Mouse (Mus musculus): Measurements from ENCODE around the gene Tnrc6c.
"Not testable (repeated sequence)": the region's sequence is repeated elsewhere in the genome, so short reads cannot be mapped to it uniquely, and the experiment has no call there.

Tnrc6c gene

GRCm38 (mm10) chr11:117769683-117770047 is 115.6 kb downstream of the Tnrc6c start:
- DNase-seq (ENCODE audit: low spot score): no peak

DNA sequence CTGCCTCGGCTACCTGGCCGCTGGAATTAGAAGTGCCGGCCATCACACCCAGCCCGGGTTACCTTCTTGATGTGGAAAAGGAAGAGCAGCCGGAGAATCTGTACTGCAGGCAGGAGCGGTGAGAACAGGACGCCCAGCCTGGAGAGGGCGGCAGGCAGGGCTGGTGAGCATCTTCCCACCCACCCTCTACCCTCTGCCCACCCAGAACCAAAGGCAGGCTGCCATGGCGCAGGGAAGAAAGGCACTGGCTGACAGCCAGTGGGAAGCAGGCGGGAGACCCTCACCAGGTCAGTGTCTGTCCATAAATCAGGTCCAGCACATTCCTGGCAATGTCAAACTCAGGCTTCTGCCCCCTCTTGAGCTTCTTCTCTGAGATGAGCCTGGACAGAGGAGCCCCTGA is 116.3 kb downstream of the Tnrc6c start:
- DNase-seq (ENCODE audit: low spot score): no peak

GRCm38 (mm10) chr11:117772352-117772751 is 118.3 kb downstream of the Tnrc6c start:
- no peak for DNase-seq (ENCODE audit: low spot score)

DNA sequence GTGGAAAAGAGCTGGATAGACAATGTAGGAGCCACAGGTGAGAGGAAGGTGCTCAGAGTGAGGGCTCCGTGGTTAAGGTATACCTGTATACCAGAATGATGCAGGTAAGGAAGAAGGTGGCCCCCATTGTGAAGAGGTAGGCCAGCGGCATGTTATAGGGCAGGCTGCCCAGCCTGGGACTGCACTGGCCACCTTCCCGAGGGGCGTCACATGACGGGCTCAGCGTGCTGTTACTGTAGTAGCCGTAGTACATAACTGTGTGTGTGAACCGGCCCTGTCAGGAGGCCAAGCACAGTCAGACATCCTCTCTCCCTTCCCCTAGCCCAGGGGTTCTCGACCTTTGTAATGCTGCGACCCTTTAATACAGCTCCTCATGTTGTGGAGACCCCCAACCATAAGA is 120.8 kb downstream of the Tnrc6c start:
- no peak for DNase-seq (ENCODE audit: low spot score)

GRCm38 (mm10) chr11:117775540-117775939 is 121.5 kb downstream of the Tnrc6c start:
- DNase-seq (ENCODE audit: low spot score): no peak

GRCm38 (mm10) chr11:117776085-117776792 is 122.2 kb downstream of the Tnrc6c start:
- DNase-seq (ENCODE audit: low spot score): no peak

- DNase-seq (ENCODE audit: low spot score): no peak
Observed at GRCm38 (mm10) chr11:117777111-117777510, 123.0 kb downstream of the Tnrc6c start.

GRCm38 (mm10) chr11:117778031-117778430 is 123.9 kb downstream of the Tnrc6c start:
- DNase-seq (ENCODE audit: low spot score): no peak

- DNase-seq (ENCODE audit: low spot score): peak; percentile 58
Observed at GRCm38 (mm10) chr11:117778851-117779433, 124.9 kb downstream of the Tnrc6c start.

DNA sequence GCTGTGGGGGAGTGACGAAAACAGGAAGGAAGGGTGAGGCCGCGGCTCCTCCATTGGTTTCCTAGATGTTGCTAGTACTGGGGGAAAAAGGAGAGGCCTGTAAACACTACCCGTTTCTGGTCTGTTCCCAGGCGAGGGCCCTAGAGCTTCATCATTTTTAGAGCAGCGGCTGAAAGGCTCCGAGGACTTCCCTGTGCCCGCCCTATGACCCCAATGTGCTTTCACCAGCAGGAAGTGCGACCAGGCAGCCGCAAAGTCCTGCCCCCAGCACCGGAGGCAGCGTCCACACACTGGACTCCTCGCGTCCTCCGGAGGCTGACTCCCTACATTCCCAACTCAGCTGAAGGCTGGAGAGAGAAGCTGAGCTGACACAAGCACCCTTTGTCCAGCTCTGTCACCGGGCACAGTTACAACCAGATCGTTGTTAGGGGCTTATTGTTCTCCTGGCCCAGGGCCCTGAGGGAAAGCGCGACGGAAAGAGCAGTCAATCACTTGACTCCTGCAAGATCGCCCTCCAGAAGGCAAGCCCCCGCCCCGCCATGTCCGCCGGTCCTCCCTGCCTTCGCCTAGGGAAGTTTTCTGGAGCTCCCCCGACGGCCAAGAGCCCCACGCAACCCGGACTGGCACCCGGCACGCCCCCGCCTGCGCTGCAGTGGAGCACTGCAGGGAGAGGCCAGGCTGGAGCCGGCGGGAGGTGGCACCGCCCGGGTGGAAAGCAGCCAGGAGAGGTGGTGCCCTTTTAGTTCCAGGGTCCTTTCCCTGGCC is 125.5 kb downstream of the Tnrc6c start:
- peak; percentile 55 for DNase-seq (ENCODE audit: low spot score)

DNA sequence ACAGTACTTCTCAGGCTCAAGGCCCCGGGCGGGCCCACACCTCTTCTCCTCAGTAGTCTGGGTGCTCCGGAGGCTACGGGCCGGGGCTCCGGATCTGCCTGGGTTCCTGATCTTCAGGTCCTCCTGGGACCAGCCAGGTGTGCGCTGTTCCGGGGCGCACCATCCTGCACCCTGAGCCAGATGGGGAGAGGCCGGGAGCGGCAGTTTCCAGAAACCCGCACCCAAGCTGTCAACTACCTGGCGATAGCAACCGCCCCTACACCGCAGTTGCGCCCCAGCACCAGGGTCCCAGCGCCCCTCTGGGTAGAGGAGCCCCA is 126.1 kb downstream of the Tnrc6c start:
- DNase-seq (ENCODE audit: low spot score): peak; percentile 33

DNA sequence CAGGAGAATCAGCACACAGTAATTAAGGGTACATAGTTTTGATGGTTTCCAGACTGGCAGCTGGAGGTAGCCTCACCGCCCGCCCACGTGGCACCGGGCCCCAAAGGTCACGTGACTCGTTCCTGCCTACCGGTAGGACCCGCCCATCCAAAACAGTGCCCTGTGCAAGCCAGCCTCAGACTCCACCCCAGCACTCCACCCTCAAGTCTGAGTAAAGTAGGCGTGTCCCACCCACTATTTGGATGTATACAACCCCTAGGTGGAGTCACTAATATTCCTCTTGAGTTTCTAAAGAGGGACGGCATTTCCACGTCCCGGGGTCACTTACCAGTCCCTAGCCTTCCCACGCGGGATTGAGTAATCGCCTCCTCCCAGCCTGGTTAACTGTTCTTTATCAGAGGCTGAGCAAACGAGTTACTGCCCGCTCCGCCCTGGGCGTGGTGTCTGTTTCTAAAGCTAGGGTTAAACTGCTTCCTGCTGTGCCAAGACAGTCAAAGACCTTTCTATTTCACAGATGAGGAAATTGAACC is 126.6 kb downstream of the Tnrc6c start:
- peak; percentile 95 for DNase-seq (ENCODE audit: low spot score)

GRCm38 (mm10) chr11:117781199-117781821 is 127.2 kb downstream of the Tnrc6c start:
- DNase-seq (ENCODE audit: low spot score): peak; percentile 53

DNA sequence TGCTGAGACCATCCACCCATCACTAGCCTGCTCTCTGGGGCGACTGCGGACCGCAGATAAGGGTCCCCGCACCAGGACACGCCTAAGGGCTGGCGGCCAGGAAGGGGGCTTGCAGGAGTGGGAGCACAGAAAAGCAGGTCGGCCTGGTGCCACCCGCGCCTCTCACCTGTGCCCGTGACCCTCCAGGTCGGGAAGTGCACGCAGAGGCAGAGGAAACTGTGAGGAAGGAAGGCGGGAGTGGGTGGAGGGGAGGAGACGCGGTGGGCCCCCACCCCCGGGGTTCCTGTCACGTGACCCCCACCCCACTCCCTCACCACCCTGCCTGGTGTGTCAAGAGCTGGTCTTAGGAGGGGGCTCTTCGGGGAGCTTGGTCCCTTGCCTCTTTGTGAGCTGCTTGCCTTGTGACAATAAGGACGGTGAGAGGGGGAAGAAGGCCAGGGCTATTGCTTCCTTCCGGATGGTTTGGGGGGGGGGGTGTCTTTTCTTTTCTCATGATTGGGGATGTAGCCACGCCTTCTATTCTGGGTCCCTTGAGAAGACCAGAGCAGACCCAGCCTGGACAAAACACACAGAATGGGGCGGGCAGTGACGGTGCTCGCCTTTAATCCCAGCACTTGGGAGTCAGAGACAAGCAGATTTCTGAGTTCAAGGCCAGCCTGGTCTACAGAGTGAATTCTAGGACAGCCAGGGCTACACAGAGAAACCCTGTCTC is 128.1 kb downstream of the Tnrc6c start, which contains the start of the genes Tmc8 and Tmc6:
Tmc8 (plus strand) TSS at position 84 of the 712 bp plus-strand sequence.
Tmc6 (minus strand) TSS at position 206 of the 712 bp plus-strand sequence.
- peak; percentile 66 for DNase-seq (ENCODE audit: low spot score)

DNA sequence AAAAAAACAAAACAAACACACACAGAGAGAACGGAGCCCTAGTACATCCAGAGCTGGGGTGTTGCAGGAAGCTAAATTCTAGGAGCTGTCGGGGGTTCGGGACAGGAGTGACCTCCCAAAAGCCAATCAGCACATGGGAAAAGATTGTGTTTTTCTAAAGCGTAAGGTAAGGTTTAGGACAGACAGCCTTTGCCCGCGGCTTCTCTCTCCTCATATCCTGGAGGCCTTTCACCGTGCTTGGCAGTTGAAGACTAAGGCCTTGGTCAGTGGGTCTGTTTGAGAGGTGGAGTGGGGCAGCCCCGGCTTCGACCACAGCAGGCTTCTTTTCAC is 128.6 kb downstream of the Tnrc6c start:
- peak; percentile 41 for DNase-seq (ENCODE audit: low spot score)

- peak; percentile 60 for DNase-seq (ENCODE audit: low spot score)
Observed at GRCm38 (mm10) chr11:117783089-117783488, 129.0 kb downstream of the Tnrc6c start.

DNA sequence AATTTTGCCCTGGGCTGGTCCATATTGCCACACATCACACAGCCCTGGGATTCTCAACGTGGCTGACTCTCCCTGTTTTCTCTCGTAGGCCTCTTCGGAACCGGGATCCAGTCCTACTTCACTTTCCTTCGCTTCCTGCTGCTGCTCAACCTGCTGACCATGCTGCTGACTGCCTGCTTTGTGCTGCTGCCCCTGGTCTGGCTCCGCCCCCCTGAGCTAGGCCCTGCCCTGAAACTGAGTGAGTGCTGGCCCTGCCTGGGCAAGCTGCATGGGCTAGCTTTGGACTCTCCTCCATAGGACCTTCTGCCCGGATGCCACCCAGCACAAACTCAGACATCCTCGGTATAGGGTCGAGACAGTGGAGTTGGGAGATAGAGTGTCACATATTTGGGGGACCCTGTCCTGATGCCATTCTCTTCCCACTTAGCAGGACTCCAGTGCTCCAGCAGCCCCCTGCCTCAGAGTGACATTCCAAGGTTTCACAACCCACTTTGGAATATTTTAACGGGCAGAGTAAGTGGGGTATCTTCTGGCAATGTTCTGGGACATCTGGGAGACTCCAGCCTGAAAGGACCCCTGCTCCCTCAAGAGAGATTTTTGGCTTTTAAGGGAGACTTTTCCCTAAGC is 129.7 kb downstream of the Tnrc6c start:
- DNase-seq (ENCODE audit: low spot score): peak; percentile 41

DNA sequence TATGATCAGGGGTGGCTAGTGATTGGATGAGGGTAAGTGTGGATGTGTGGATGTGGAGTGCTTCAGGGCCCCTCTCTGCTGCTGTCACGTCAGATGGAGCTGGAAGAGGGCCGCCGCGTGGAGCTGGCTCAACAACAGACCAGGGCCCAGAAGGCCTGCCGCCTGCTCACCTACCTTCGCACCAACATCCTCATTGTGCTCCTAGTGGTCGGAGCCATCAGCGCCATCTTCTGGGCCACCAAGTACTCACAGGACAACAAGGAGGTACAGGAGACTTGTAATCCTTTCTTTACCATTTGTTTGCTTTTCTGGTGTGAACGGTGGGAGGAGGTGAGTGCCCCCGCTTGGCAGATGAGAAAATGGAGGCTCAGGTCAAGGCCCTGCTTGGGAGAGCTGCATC is 132.2 kb downstream of the Tnrc6c start:
- DNase-seq (ENCODE audit: low spot score): no peak

- not testable (repeated sequence) for DNase-seq (ENCODE audit: low spot score)
Observed at GRCm38 (mm10) chr11:117788481-117788880, 134.4 kb downstream of the Tnrc6c start.

GRCm38 (mm10) chr11:117790286-117790685 is 136.2 kb downstream of the Tnrc6c start:
- DNase-seq (ENCODE audit: low spot score): no peak

DNA sequence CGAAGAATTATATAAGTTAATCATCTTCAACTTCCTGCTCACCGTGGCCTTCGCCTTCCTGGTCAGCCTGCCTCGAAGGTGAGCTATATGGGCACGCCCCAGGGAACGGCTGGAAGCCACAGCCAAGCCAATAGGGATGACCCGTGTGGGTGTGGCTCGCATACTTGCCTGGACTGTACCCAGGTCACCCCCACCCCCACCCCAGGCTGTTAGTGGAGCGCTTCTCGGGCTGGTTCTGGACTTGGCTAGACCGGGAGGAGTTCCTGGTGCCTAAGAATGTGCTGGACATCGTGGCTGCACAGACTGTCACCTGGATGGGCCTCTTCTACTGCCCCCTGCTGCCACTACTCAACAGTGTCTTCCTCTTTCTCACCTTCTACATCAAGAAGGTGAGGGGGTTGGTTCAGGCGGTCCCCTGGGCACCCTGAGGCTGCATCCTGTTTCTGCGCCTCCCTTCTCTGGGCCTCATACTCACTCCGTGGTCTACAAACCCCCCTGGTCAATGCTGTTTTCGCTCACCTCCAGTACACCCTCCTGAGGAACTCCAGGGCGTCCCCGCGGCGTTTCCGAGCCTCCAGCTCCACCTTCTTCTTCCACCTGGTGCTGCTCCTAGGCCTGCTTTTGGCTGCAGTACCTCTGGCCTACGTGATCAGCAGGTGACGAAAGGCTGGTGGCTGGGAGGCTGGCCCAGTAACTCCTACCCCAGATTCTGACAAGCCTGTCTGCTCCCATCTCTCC is 136.8 kb downstream of the Tnrc6c start:
- DNase-seq (ENCODE audit: low spot score): no peak

Measured in c-Kit-positive CD71-positive TER-119-positive erythroid progenitor cells, embryonic 14.5 days (primary cell).